Mouse (Mus musculus): ENCODE results near the gene Scamp3. TPM values are rescaled to one million over a fixed set of nuclear protein-coding genes. Genes with fewer than 3 reads are reported as not detected.

Scamp3 gene
- polyA plus RNA-seq (2012; ENCODE audit: insufficient read depth, low replicate concordance): 180 and 256 TPM in 2 replicates

DNA sequence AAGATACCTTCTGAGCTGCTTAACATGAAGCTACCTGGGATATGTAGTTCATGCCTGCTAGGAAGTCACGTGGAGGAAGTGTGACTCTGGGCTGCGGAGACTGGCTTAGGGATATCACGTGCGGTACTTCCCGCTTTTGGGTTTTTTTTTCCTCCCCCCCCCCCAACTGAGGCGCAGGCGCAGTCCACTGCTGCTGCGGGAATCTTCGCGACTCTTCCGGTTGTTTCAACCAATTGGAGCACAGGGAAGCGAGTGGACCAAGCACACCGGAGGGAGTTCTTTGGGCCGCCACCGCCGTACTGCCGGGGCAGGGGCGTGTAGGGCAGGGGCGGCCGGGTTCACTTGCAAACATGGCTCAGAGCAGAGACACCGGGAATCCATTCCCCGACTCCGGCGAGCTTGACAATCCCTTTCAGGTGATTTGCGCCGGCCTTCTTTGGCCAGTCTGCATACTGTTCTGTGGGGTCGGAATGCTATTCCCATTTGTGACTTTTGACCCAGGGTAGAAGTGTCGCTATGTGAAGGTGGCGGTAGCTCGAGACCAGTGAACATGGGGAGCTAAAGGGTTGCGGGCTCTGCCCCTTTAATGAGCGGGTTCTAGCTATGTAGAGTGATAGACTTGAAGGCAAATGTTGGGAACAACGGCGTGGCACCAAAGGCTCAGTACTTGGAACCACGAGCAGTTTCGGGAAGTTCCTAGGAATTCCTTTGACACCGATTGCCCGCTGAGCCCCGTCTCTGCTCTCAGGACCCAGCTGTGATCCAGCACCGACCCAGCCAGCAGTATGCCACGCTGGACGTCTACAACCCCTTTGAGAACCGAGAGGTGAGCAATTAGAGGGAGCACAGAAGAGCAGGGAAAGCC, at the start of gene Scamp3:
Gene Scamp3 (plus strand): TSS at position 232 of the 865 bp plus-strand sequence.
- Histone ChIP-seq H3K36me3 (replicated peaks; ENCODE audit: low read length) (peaks cover 83% of the 10 kb centered on the region), H3K9me3 (no peaks in the 10 kb centered on the region), H3K4me3 (replicated peaks) (peak within 1 kb of the TSS; percentile 96), H3K4me1 (peaks cover 42% of the 10 kb centered on the region), H3K27me3 (replicated peaks) (no peaks in the 10 kb centered on the region)
- TF ChIP-seq FLI1 (IDR thresholded peaks at IDR 0.05; ENCODE audit: low read length) (peak; percentile 49; the same call in 1 of the 2 replicates), GATA1 (IDR thresholded peaks at IDR 0.05; ENCODE audit: borderline replicate concordance, low read length) (no peak)

DNA sequence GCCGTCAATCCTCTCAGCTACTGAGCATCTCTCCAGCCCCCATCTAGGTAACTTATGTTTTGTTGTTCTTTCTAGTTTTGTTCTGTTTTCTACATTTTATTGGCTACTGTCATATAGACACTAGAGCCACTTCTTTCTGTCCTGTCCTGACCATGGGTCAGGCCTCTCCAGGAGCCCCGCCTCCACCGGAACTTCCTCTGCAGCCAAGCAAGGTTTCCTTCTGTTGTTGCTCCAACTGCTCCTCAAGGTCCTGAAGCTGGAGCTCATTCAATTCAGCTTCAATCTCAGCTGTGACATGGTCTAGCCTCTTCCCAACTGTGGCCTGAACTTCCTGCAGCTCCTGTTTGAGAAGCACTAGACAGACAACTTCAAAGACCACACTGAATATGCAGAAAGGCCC, 47.4 kb upstream of the Scamp3 start:
- Histone ChIP-seq H3K9me3 (no peaks in the 10 kb centered on the region), H3K4me1 (peaks cover 30% of the 10 kb centered on the region), H3K36me3 (replicated peaks; ENCODE audit: low read length) (no peaks in the 10 kb centered on the region), H3K27me3 (replicated peaks) (peaks cover 52% of the 10 kb centered on the region), H3K4me3 (replicated peaks) (no peak overlapping the region)
- TF ChIP-seq GATA1 (IDR thresholded peaks at IDR 0.05; ENCODE audit: borderline replicate concordance, low read length): no peak
- TF ChIP-seq FLI1 (IDR thresholded peaks at IDR 0.05; ENCODE audit: low read length): no peak

DNA sequence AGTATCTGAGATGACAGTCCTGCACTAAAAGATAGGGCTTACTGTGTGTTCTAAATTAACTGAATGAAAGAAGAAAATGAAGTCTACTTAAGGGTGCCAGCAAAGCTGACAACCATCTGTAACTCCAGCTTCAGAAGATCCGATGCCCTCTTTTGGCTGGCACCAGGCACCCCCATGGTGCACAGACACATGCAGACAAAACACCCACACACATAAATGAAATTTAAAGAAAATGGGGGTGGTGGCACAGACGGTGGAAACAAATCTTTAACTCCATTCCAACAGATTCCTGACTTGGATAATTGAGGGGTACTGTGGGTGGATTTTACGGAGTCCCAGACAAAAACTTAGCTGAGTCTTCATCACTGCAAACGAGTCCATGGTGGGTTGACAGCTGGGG, 45.5 kb upstream of the Scamp3 start:
- Histone ChIP-seq H3K9me3 (no peaks in the 10 kb centered on the region), H3K36me3 (replicated peaks; ENCODE audit: low read length) (no peaks in the 10 kb centered on the region), H3K4me3 (replicated peaks) (no peak overlapping the region), H3K27me3 (replicated peaks) (peaks cover 64% of the 10 kb centered on the region), H3K4me1 (peaks cover 38% of the 10 kb centered on the region)
- no peak for TF ChIP-seq FLI1 (IDR thresholded peaks at IDR 0.05; ENCODE audit: low read length)
- no peak for TF ChIP-seq GATA1 (IDR thresholded peaks at IDR 0.05; ENCODE audit: borderline replicate concordance, low read length)

GRCm38 (mm10) chr3:89132285-89133062, 44.8 kb upstream of the Scamp3 start:
- Histone ChIP-seq H3K4me1 (peaks cover 38% of the 10 kb centered on the region), H3K27me3 (replicated peaks) (peaks cover 67% of the 10 kb centered on the region), H3K36me3 (replicated peaks; ENCODE audit: low read length) (no peaks in the 10 kb centered on the region), H3K4me3 (replicated peaks) (peak overlapping the region; percentile 51), H3K9me3 (no peaks in the 10 kb centered on the region)
- no peak for TF ChIP-seq GATA1 (IDR thresholded peaks at IDR 0.05; ENCODE audit: borderline replicate concordance, low read length)
- TF ChIP-seq FLI1 (IDR thresholded peaks at IDR 0.05; ENCODE audit: low read length): no peak

- Histone ChIP-seq H3K36me3 (replicated peaks; ENCODE audit: low read length) (no peaks in the 10 kb centered on the region), H3K4me1 (peaks cover 38% of the 10 kb centered on the region), H3K9me3 (no peaks in the 10 kb centered on the region), H3K27me3 (replicated peaks) (peaks cover 62% of the 10 kb centered on the region), H3K4me3 (replicated peaks) (no peak overlapping the region)
- TF ChIP-seq FLI1 (IDR thresholded peaks at IDR 0.05; ENCODE audit: low read length): no peak
- TF ChIP-seq GATA1 (IDR thresholded peaks at IDR 0.05; ENCODE audit: borderline replicate concordance, low read length): no peak
Measured at GRCm38 (mm10) chr3:89133063-89133450, 44.2 kb upstream of the Scamp3 start.

GRCm38 (mm10) chr3:89133752-89134151, 43.5 kb upstream of the Scamp3 start:
- Histone ChIP-seq H3K27me3 (replicated peaks) (peaks cover 61% of the 10 kb centered on the region), H3K4me1 (peaks cover 34% of the 10 kb centered on the region), H3K9me3 (no peaks in the 10 kb centered on the region), H3K36me3 (replicated peaks; ENCODE audit: low read length) (no peaks in the 10 kb centered on the region), H3K4me3 (replicated peaks) (no peak overlapping the region)
- TF ChIP-seq FLI1 (IDR thresholded peaks at IDR 0.05; ENCODE audit: low read length): no peak

GRCm38 (mm10) chr3:89135958-89136357, 41.3 kb upstream of the Scamp3 start, which contains the start of gene Pklr:
TSS of gene Pklr (plus strand) at chr3:89136142.
- TF ChIP-seq FLI1 (IDR thresholded peaks at IDR 0.05; ENCODE audit: low read length) (no peak), GATA1 (IDR thresholded peaks at IDR 0.05; ENCODE audit: borderline replicate concordance, low read length) (no peak)
- H3K27me3 ChIP-seq (replicated peaks): peaks cover 65% of the 10 kb centered on the region
- H3K9me3 ChIP-seq: no peaks in the 10 kb centered on the region
- H3K4me1 ChIP-seq: peaks cover 28% of the 10 kb centered on the region
- no peaks in the 10 kb centered on the region for H3K36me3 ChIP-seq (replicated peaks; ENCODE audit: low read length)
- peak within 1 kb of the TSS; percentile 14 for H3K4me3 ChIP-seq (replicated peaks)

DNA sequence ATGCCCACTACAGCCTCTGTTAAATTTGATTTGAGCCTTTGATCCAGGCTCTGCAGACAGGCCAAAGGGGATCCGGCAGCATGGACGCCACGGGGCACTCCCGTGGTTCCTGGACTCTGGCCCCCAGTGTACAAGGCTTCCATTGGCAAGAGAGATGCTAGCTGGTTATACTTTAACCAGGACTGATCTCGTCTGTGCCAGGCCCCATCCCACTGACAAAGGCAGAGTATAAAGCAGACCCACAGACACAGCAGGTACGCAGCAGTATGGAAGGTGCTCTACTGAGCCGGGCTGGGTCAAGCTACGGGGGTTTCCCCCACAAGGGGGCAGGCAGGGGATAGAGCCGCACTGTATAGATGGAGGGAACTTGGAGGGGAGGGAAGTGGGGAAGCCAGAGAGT, 40.9 kb upstream of the Scamp3 start:
- no peaks in the 10 kb centered on the region for H3K36me3 ChIP-seq (replicated peaks; ENCODE audit: low read length)
- H3K4me3 ChIP-seq (replicated peaks): no peak overlapping the region
- TF ChIP-seq GATA1 (IDR thresholded peaks at IDR 0.05; ENCODE audit: borderline replicate concordance, low read length) (no peak), FLI1 (IDR thresholded peaks at IDR 0.05; ENCODE audit: low read length) (no peak)
- H3K4me1 ChIP-seq: peaks cover 28% of the 10 kb centered on the region
- H3K27me3 ChIP-seq (replicated peaks): peaks cover 69% of the 10 kb centered on the region
- H3K9me3 ChIP-seq: no peaks in the 10 kb centered on the region

DNA sequence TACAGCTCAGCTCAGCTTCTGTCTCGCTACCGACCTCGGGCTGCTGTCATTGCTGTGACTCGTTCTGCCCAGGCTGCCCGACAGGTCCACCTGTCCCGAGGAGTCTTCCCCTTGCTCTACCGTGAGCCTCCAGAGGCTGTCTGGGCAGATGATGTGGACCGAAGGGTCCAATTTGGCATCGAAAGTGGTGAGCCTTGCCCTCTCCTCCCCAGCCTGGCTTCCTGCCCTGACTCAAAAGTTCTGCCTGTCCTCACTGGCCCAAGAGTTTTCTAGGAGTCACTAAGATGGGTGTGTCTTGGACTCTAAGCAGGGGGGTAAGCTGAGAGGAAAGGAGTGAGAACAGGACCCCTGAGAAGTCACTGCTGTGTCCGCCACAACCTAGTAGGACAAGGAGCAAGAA, 32.5 kb upstream of the Scamp3 start:
- H3K36me3 ChIP-seq (replicated peaks; ENCODE audit: low read length): no peaks in the 10 kb centered on the region
- H3K27me3 ChIP-seq (replicated peaks): peaks cover 87% of the 10 kb centered on the region
- TF ChIP-seq GATA1 (IDR thresholded peaks at IDR 0.05; ENCODE audit: borderline replicate concordance, low read length): no peak
- no peak for TF ChIP-seq FLI1 (IDR thresholded peaks at IDR 0.05; ENCODE audit: low read length)
- H3K4me3 ChIP-seq (replicated peaks): no peak overlapping the region
- H3K4me1 ChIP-seq: peaks cover 14% of the 10 kb centered on the region; the same call in 1 of the 2 replicates
- H3K9me3 ChIP-seq: no peaks in the 10 kb centered on the region

GRCm38 (mm10) chr3:89145566-89145965, 31.7 kb upstream of the Scamp3 start:
- Histone ChIP-seq H3K4me3 (replicated peaks) (no peak overlapping the region), H3K36me3 (replicated peaks; ENCODE audit: low read length) (no peaks in the 10 kb centered on the region), H3K27me3 (replicated peaks) (peaks cover 89% of the 10 kb centered on the region), H3K9me3 (no peaks in the 10 kb centered on the region), H3K4me1 (peaks cover 14% of the 10 kb centered on the region; the same call in 1 of the 2 replicates)
- no peak for TF ChIP-seq GATA1 (IDR thresholded peaks at IDR 0.05; ENCODE audit: borderline replicate concordance, low read length)
- no peak for TF ChIP-seq FLI1 (IDR thresholded peaks at IDR 0.05; ENCODE audit: low read length)
